Mouse (Mus musculus) v-Abl transformed pro-B cells (cell line): ENCODE measurements around the gene Daxx.
"Not testable (repeated sequence)": the region's sequence is repeated elsewhere in the genome, so short reads cannot be mapped to it uniquely, and the experiment has no call there.

Experiments used
- in situ Hi-C, 2 experiments: fragments of 400-800 bp; cut with MboI; formaldehyde crosslinking; loops; one replicate each; pipeline ENCODE4 v1.15.1; 2025; ENCODE audit not compliant: unreplicated experiment in 2 of 2

Gene Daxx

DNA sequence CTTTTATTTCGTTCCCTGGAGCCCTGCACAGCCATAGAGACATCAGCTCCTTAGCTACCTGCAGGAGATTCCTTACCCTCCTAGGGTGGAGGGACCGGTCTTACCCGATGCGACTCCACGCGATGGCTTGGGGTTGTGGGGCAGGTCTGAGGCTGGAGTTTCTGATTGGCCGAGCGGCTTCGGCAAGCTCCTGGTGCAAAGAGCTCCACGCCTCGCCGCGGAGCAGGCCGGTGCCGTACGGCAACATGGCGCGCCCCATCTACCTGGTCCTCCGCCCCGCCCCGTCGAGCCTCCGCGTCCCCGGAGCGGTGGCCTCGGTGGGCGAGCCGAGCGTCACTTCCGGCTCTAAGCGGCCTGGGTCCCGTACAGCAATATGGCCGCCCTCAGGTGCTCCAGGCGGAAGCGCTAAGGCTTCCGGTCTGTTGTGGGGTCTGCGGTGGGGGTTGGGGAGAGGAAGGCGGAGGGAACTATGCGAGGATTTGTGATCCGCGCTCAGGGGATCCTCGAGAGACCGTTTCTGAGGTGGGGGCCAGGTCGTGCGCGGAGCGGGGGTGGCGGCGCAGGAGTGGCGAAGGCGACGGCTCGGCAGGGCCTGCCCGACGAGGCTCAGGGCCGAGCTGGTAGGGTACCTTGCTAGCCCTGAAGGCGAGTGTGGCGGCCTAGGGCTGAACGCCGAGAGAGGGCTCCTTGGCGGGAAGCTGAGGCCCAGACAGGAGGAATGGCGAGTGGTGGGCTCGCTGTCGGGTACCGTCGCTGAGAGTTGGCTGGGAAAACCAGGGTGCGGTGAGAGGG, at the start of gene Daxx:
Gene Daxx (plus strand): TSS at position 338 of the 792 bp plus-strand sequence.
- in situ Hi-C loops = no loop called here

DNA sequence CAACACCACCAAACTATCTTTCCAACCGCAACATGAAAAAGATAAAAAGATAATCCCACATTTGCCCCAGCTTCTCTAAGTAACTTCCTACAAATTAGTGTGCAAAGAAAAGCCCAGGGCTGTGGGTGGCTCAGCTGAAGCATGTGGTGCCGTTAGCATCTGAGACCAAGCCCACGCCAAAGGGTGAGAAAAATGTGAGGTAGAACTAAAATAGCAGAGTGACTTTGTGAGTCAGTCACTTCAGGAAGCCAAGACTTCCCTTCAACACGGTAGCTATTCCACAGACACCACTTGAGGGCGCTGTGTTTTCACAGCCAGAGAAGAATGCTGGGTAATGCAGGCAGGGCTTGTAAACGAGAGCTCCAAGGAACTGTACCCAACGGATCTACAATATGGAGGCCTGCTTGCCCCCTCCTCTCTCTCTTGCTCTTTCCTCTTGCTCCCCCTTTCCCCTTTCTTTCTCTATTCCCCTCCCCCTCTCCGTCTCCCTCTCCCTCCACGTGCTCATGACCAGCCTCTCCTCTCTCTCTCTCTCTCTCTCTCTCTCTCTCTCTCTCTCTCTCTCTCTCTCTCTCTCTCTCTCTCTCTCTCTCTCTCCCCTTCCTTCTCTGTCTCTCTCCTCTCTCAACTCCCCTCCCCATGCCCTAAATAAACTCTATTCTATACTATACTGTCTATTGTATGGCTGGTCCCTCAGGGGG, 43.7 kb upstream of the Daxx start:
- in situ Hi-C loops = loop anchor here in 1 of 2 experiments (25.0 kb wide), 1 partner anchor 547 kb away; no protein-coding TSS in a partner anchor

GRCm38 (mm10) chr17:33873537-33873936, 35.7 kb upstream of the Daxx start, which contains the start of gene Gm7029:
Gene Gm7029, plus strand, starts transcription at chr17:33873837.
- in situ Hi-C loops = loop anchor here in 1 of 2 experiments (25.0 kb wide), 1 partner anchor 539 kb away; no protein-coding TSS in a partner anchor

- in situ Hi-C loops = loop anchor here in 1 of 2 experiments (25.0 kb wide), 1 partner anchor 538 kb away; no protein-coding TSS in a partner anchor
Measured at GRCm38 (mm10) chr17:33874411-33874810, 34.8 kb upstream of the Daxx start.

GRCm38 (mm10) chr17:33875797-33876196, 33.4 kb upstream of the Daxx start:
- in situ Hi-C loops = not testable (repeated sequence)

- in situ Hi-C loops = not testable (repeated sequence)
Measured at GRCm38 (mm10) chr17:33884320-33884719, 24.9 kb upstream of the Daxx start.

DNA sequence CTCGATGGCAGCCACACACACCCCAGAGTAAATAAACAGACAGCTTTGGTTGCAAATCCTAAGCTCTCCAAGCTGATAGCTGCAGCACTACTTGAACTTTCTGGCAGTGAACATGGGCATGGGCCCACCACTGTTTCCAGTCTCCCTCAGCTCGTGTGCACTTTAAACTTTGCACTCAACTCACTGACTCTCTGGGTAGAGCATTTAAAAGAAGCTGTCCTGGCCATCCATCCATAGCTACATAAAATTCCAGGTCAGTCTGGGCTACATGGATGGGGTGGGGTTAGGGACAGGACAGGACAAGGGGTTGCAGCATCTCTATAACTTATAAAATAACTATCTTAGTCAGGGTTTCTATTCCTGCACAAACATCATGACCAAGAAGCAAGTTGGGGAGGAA, 21.4 kb upstream of the Daxx start:
- in situ Hi-C loops = not testable (repeated sequence)

GRCm38 (mm10) chr17:33888230-33888629, 21.0 kb upstream of the Daxx start:
- in situ Hi-C loops = not testable (repeated sequence)

DNA sequence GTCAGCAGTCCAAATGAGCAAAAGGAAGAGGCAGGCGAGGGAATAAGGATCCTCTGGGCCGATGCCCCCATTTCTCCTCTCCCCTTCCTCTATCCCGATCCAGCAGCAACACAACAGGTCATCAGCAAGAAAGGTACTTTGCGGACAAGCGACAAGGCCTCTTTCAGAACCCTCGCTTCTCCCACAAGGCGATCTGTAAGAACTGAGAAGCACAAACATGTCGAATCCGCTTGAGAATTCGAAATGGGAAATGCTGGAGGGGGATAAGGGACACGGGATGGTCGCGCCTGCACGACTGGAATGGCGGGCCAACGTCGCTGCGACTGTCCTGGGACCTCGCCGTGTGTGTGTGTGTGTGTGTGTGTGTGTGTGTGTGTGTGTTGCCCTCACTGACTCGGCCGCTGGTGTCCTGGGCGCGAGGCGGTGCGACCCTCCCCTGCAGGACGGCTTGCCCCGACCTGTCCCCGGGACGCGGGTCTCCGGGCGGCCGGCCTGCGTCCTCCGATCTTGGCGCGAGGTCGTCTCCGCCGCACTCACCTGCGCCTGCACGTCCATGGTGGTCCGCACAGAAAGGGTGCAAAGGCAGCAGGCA, 19.2 kb upstream of the Daxx start:
- in situ Hi-C loops = loop anchor here (5.0 to 10.0 kb wide), 3 partner anchors 37 to 95 kb away; partner anchors contain the start of gene Rgl2 (in 1 of the 2)

DNA sequence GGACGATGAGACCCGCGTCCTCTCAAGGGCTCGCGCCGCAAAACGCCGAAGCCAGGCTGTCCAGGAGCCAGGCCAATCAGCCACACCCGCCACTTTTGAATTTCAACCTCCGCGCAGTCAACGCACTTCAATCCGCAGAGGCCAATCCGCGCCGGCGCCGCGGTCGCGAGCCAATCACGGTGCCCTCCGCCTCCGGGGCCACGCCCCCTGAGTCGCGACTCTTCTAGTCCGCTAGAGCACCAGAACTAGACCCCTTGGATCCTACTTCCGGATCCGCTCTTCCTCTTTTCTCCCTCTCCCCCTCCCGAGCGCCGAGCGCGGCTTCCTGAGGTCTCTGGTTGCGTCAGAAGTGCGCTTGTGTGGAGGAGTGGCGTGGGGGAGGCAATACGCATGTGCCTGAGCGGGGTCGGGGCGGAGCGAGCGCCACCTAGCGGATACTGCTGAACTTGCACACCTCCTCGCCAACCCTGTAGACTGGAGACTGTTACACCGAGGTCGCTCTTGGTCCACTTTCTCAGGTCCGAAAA, 18.6 kb upstream of the Daxx start, which contains the start of gene Kifc1:
Gene Kifc1 (minus strand): TSS at position 129 of the 527 bp plus-strand sequence.
- in situ Hi-C loops = loop anchor here (5.0 to 10.0 kb wide), 3 partner anchors 37 to 94 kb away; partner anchors contain the start of gene Rgl2 (in 1 of the 2)

DNA sequence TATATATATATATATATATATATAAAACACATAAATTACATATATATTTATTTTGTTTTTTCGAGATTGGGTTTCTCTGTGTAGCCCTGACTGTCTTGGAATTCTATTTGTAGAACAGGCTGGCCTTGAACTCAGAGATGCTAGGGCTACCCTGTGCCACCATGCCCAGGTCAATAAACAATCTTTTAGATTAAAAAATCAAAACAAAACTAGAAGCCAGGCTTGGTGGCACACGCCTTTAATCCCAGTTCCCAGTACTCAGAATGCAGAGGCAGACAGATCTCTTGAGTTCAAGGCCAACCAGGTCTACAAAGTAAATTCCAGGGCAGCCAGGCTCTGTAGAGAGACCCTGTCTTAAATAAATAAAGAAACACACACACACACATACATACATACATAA, 17.9 kb upstream of the Daxx start:
- in situ Hi-C loops = loop anchor here (5.0 to 10.0 kb wide), 3 partner anchors 36 to 93 kb away; partner anchors contain the start of gene Rgl2 (in 1 of the 2)

DNA sequence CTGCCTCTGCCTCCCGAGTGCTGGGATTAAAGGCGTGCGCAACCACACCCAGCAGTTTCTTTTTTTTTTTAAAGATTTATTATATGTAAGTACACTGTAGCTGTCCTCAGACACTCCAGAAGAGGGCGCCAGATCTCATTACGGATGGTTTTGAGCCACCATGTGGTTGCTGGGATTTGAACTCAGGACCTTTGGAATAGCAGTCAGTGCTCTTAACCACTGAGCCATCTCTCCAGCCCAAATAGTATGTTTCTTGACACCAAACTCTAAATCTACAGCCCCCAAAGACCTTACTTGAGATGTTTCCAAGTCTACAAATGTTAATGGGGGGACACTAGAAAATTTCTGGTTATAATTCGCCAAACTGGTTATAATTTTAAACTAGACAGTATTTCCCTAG, 17.3 kb upstream of the Daxx start:
- in situ Hi-C loops = loop anchor here (5.0 to 10.0 kb wide), 3 partner anchors 35 to 93 kb away; partner anchors contain the start of gene Rgl2 (in 1 of the 2)

DNA sequence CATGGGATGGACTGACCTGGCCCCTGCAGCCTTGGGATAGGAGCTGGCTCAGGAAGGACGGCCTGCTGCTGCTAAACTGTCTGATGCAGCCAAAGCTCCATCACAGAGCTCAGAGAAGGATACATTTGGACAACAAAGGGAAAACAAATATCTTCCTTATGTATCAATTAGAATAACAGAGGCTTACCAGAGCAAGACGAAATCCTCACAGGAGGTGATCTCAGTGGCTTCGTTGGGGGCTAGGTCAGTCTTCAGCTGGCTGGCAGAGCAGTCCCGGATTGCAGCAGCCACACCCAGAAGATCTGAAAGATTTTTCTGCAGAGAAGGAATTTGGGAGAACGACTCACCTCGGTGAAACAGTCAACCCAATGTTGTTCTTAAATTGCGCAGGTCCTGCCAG, 16.8 kb upstream of the Daxx start:
- in situ Hi-C loops = loop anchor here (5.0 to 10.0 kb wide), 3 partner anchors 35 to 92 kb away; partner anchors contain the start of gene Rgl2 (in 1 of the 2)

DNA sequence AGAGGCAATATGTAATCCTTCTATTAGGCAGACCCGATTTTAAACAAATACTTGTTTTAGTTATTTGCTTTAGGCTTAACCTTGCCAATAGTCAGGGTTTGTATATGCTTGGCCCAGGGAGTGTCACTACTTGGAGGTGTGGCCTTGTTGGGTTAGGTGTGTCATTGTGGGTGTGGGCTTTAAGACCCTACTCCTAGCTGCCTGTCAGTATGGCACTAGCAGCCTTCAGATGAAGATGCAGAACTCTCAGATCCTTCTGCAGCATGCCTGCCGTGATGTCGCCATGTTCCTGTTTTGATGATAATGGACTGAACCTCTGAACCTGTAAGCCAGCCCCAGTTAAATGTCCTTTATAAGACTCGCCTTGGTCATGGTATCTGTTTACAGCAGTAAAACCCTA, 16.2 kb upstream of the Daxx start:
- in situ Hi-C loops = loop anchor here (5.0 to 10.0 kb wide), 3 partner anchors 34 to 92 kb away; partner anchors contain the start of gene Rgl2 (in 1 of the 2)

DNA sequence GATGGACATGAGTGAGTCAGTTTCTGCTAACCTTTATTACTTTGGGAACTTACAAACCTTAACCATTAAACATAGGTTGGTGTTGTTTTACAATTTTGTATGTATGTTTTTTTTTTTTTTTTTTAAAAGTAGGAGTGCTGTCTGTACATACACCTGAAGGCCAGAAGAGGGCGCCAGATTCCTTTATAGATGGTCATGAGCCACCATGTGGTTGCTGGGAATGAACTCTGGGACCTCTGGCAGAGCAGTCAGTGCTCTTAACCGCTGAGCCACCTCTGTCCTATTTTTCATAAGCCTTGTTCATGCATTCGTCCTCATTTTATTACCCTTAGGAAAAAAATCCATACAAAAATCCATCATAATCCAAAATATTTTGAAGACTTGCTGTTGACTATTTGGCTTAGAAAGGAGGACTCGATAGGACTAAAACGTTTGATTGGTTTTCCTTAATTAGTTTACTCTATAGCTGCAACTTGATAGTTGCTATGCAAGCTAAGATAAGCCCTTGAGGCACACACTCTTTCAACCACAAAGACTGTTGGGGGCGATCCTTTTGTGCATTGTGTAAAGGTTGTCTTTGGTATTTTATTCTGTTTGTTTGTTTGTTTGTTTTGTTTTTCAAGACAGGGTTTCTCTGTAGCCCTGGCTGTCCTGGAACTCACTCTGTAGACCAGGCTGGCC, 12.0 kb upstream of the Daxx start:
- in situ Hi-C loops = loop anchor here in 1 of 2 experiments (10.0 kb wide), 1 partner anchor 88 kb away; no protein-coding TSS in a partner anchor

DNA sequence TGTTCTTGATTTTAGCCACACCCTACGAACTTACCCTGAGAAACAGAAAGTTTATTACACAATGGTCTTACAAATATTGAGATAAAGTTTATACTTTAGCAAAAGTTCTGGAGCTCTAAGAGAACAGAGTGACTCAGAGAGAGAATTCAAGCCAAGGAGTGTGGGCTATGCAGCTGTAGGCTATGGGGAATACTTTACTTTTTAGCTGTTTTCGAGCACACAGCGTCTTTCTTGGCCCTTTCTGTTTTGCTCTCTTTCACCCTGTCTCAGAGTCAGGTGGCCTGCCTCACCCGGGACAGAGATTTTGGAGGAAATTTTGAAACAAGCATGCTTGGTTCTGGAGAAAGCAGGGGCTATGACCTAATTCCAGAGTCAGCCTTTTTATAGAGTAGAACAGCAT, 11.0 kb upstream of the Daxx start:
- in situ Hi-C loops = loop anchor here in 1 of 2 experiments (10.0 kb wide), 1 partner anchor 87 kb away; no protein-coding TSS in a partner anchor

DNA sequence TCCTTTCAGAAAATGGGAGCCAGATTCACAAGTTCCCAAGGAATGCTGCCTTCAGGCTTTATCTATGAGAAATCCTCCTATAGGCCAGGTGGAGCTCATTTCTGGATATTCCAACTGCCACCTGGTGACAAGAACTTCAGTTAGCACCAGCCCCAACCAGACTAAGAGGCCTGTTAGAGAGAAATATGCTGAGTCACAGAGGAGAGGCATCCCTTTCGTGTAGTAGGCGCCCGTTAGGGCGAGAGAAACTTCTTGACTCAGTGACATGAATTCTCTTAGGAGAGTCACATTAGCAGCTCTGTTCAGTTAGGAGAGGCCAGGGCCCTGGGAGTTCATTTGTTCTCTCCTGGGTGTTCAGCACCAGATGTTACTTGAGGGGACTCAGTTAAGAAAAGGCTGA, 9.6 kb upstream of the Daxx start:
- in situ Hi-C loops = loop anchor here in 1 of 2 experiments (10.0 kb wide), 1 partner anchor 85 kb away; no protein-coding TSS in a partner anchor

DNA sequence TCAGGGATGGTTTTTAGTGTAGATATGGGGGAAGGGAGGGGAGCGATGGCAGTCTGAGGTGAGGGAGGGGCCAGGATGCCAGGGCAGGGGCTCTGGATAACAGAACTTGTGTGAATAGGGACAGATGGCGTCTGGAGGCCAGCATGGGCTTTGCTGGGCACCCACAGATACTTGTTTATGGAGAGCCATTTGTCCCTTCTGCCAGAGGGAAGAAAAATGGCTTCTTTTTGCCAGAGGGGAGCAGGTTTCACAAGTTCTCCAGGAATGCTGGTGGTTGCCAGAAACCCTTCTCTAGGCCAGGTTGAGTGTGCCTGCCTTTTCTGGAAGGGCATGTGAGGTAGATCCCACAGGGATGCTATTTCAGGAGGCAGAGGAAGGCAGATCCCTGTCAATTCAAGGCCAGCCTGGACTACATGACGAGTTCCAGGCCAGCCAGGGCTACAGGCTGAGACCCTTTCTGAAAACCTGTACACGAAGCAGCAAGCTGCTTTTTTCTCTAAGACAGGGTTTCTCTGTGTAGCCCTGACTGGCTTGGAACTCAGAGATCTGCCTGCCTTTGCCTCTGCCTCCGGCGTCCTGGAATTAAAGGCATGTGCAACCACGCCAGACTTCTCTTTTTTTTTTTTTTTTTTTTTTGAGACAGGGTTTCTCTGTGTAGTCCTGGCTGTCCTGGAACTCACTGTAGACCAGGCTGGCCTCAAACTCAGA, 8.8 kb upstream of the Daxx start:
- in situ Hi-C loops = no loop called here

- in situ Hi-C loops = no loop called here
Measured at GRCm38 (mm10) chr17:33900989-33901314, 8.3 kb upstream of the Daxx start.
